Mouse (Mus musculus): ENCODE data around the gene Rgsl1. TPM values are rescaled to one million over a fixed set of nuclear protein-coding genes. Genes with fewer than 3 reads are reported as not detected.
"Not testable (repeated sequence)": the region's sequence is repeated elsewhere in the genome, so short reads cannot be mapped to it uniquely, and the experiment has no call there.

The Rgsl1 gene
- total and polyA plus RNA-seq, 2 experiments = 0.09 TPM; not detected in 1

GRCm38 (mm10) chr1:153775174-153775573, 68.8 kb downstream of the Rgsl1 start:
- H3K9ac ChIP-seq (ENCODE audit: low read depth, low read length) = no peak overlapping the region
- H3K79me2 ChIP-seq (ENCODE audit: control insufficient read depth, insufficient read depth, low read length) = no peaks in the 10 kb centered on the region
- H3K36me3 ChIP-seq (ENCODE audit: control insufficient read depth, insufficient read depth, low read length) = no peaks in the 10 kb centered on the region
- no peak overlapping the region for H3K4me3 ChIP-seq (ENCODE audit: insufficient read depth, low read depth, low read length)
- no peak overlapping the region for H3K27ac ChIP-seq (replicated peaks; ENCODE audit: insufficient read depth, low read depth, low read length)
- WGBS = 87% methylated on average over 6 of the region's 6 CpGs
- peaks cover 6% of the 10 kb centered on the region; the same call in 1 of the 2 replicates for H3K4me1 ChIP-seq (ENCODE audit: control insufficient read depth, insufficient read depth, low read length)
- H3K27me3 ChIP-seq (ENCODE audit: control insufficient read depth, insufficient read depth, low read length) = no peaks in the 10 kb centered on the region
- DNase-seq (ENCODE audit: extremely low read depth, low read depth, low spot score) = no peak
- TF ChIP-seq POLR2A (IDR thresholded peaks at IDR 0.05; ENCODE audit: extremely low read depth, insufficient read depth, low read length) (no peak), CTCF (IDR thresholded peaks at IDR 0.05; ENCODE audit: low read depth, low read length) (no peak)

- Histone ChIP-seq H3K27ac (replicated peaks; ENCODE audit: insufficient read depth, low read depth, low read length) (peak overlapping the region; percentile 72), H3K27me3 (ENCODE audit: control insufficient read depth, insufficient read depth, low read length) (no peaks in the 10 kb centered on the region), H3K79me2 (ENCODE audit: control insufficient read depth, insufficient read depth, low read length) (no peaks in the 10 kb centered on the region), H3K4me1 (ENCODE audit: control insufficient read depth, insufficient read depth, low read length) (peaks cover 11% of the 10 kb centered on the region; the same call in 1 of the 2 replicates), H3K9ac (ENCODE audit: low read depth, low read length) (no peak overlapping the region), H3K4me3 (ENCODE audit: insufficient read depth, low read depth, low read length) (no peak overlapping the region), H3K36me3 (ENCODE audit: control insufficient read depth, insufficient read depth, low read length) (no peaks in the 10 kb centered on the region)
- TF ChIP-seq POLR2A (IDR thresholded peaks at IDR 0.05; ENCODE audit: extremely low read depth, insufficient read depth, low read length) = no peak
- TF ChIP-seq CTCF (IDR thresholded peaks at IDR 0.05; ENCODE audit: low read depth, low read length) = no peak
- 53% methylated on average over 1 of the region's 1 CpGs for WGBS
- peak; percentile 82 for DNase-seq (ENCODE audit: extremely low read depth, low read depth, low spot score)
These were observed 73.2 kb downstream of the Rgsl1 start for GRCm38 (mm10) chr1:153770776-153771167.

- Histone ChIP-seq H3K4me1 (ENCODE audit: control insufficient read depth, insufficient read depth, low read length) (peaks cover 11% of the 10 kb centered on the region; the same call in 1 of the 2 replicates), H3K36me3 (ENCODE audit: control insufficient read depth, insufficient read depth, low read length) (no peaks in the 10 kb centered on the region), H3K79me2 (ENCODE audit: control insufficient read depth, insufficient read depth, low read length) (no peaks in the 10 kb centered on the region), H3K9ac (ENCODE audit: low read depth, low read length) (no peak overlapping the region), H3K27me3 (ENCODE audit: control insufficient read depth, insufficient read depth, low read length) (no peaks in the 10 kb centered on the region), H3K4me3 (ENCODE audit: insufficient read depth, low read depth, low read length) (no peak overlapping the region), H3K27ac (replicated peaks; ENCODE audit: insufficient read depth, low read depth, low read length) (peak overlapping the region; percentile 72)
- no peak for TF ChIP-seq CTCF (IDR thresholded peaks at IDR 0.05; ENCODE audit: low read depth, low read length)
- no peak for TF ChIP-seq POLR2A (IDR thresholded peaks at IDR 0.05; ENCODE audit: extremely low read depth, insufficient read depth, low read length)
- DNase-seq (ENCODE audit: extremely low read depth, low read depth, low spot score) = peak; percentile 74
- WGBS = 33% methylated on average over 10 of the region's 10 CpGs
These were observed 73.8 kb downstream of the Rgsl1 start for GRCm38 (mm10) chr1:153769998-153770775.

- peaks cover 11% of the 10 kb centered on the region; the same call in 1 of the 2 replicates for H3K4me1 ChIP-seq (ENCODE audit: control insufficient read depth, insufficient read depth, low read length)
- 72% methylated on average over 6 of the region's 6 CpGs for WGBS
- not testable (repeated sequence) for DNase-seq (ENCODE audit: extremely low read depth, low read depth, low spot score); H3K79me2 ChIP-seq (ENCODE audit: control insufficient read depth, insufficient read depth, low read length); H3K9ac ChIP-seq (ENCODE audit: low read depth, low read length); H3K4me3 ChIP-seq (ENCODE audit: insufficient read depth, low read depth, low read length); H3K36me3 ChIP-seq (ENCODE audit: control insufficient read depth, insufficient read depth, low read length); H3K27ac ChIP-seq (replicated peaks; ENCODE audit: insufficient read depth, low read depth, low read length); H3K27me3 ChIP-seq (ENCODE audit: control insufficient read depth, insufficient read depth, low read length)
These were observed 74.4 kb downstream of the Rgsl1 start for GRCm38 (mm10) chr1:153769571-153769970.

- Histone ChIP-seq H3K27me3 (ENCODE audit: control insufficient read depth, insufficient read depth, low read length) (no peaks in the 10 kb centered on the region), H3K4me1 (ENCODE audit: control insufficient read depth, insufficient read depth, low read length) (peaks cover 11% of the 10 kb centered on the region; the same call in 1 of the 2 replicates), H3K4me3 (ENCODE audit: insufficient read depth, low read depth, low read length) (no peak overlapping the region), H3K27ac (replicated peaks; ENCODE audit: insufficient read depth, low read depth, low read length) (no peak overlapping the region), H3K79me2 (ENCODE audit: control insufficient read depth, insufficient read depth, low read length) (no peaks in the 10 kb centered on the region), H3K9ac (ENCODE audit: low read depth, low read length) (no peak overlapping the region), H3K36me3 (ENCODE audit: control insufficient read depth, insufficient read depth, low read length) (no peaks in the 10 kb centered on the region)
- no peak for DNase-seq (ENCODE audit: extremely low read depth, low read depth, low spot score)
- WGBS = 82% methylated on average over 5 of the region's 5 CpGs
- TF ChIP-seq CTCF (IDR thresholded peaks at IDR 0.05; ENCODE audit: low read depth, low read length) = no peak
- no peak for TF ChIP-seq POLR2A (IDR thresholded peaks at IDR 0.05; ENCODE audit: extremely low read depth, insufficient read depth, low read length)
These were observed 75.5 kb downstream of the Rgsl1 start for GRCm38 (mm10) chr1:153768465-153768864.

- Histone ChIP-seq H3K27me3 (ENCODE audit: control insufficient read depth, insufficient read depth, low read length) (no peaks in the 10 kb centered on the region), H3K36me3 (ENCODE audit: control insufficient read depth, insufficient read depth, low read length) (no peaks in the 10 kb centered on the region), H3K4me1 (ENCODE audit: control insufficient read depth, insufficient read depth, low read length) (peaks cover 11% of the 10 kb centered on the region; the same call in 1 of the 2 replicates), H3K9ac (ENCODE audit: low read depth, low read length) (no peak overlapping the region), H3K79me2 (ENCODE audit: control insufficient read depth, insufficient read depth, low read length) (no peaks in the 10 kb centered on the region), H3K27ac (replicated peaks; ENCODE audit: insufficient read depth, low read depth, low read length) (no peak overlapping the region), H3K4me3 (ENCODE audit: insufficient read depth, low read depth, low read length) (no peak overlapping the region)
- WGBS = 83% methylated on average over 1 of the region's 1 CpGs
- TF ChIP-seq POLR2A (IDR thresholded peaks at IDR 0.05; ENCODE audit: extremely low read depth, insufficient read depth, low read length) = no peak
- DNase-seq (ENCODE audit: extremely low read depth, low read depth, low spot score) = no peak
These were observed 76.7 kb downstream of the Rgsl1 start for GRCm38 (mm10) chr1:153767281-153767680.

All from liver, adult 2 months (tissue).